Mouse (Mus musculus) midbrain, embryonic 14.5 days (tissue): Measurements from ENCODE around the gene Slc16a4. TPM values are rescaled to one million over a fixed set of nuclear protein-coding genes. Genes with fewer than 3 reads are reported as not detected.

Experiments
- polyA plus RNA-seq: library from polyadenylated mRNA; unstranded; fragments of >200 nt; fragmentation: Nextera tagmentation; extraction: Ambion mirVana; gene quantifications from 2 replicates; pipeline ENCODE4 v1.2.1, GENCODE M21; 2014

Slc16a4 gene
- polyA plus RNA-seq, 1 experiment from 2014 or later: 2.3 TPM

Other genes with a start within 250 kb of the Slc16a4 start
- 1.5 and 2.0 TPM in 2 replicates for gene Kcna2, start 190.1 kb upstream of the Slc16a4 start, polyA plus RNA-seq
- gene Kcna10, start 108.2 kb upstream of the Slc16a4 start, polyA plus RNA-seq: not detected in 2 replicates
- 0.17 TPM in 1 of 2 replicates, not detected in the other for gene Cym, start 69.5 kb upstream of the Slc16a4 start, polyA plus RNA-seq
- not detected in 2 replicates for gene A630076J17Rik, start 60.6 kb upstream of the Slc16a4 start, polyA plus RNA-seq
- 0.12 and 0.16 TPM in 2 replicates for gene Prok1, start 51.5 kb upstream of the Slc16a4 start, polyA plus RNA-seq
- gene Lamtor5, start 12.4 kb upstream of the Slc16a4 start, polyA plus RNA-seq: 190 and 210 TPM in 2 replicates
- gene Rbm15, start 42.4 kb downstream of the Slc16a4 start, polyA plus RNA-seq: 9.1 and 10.3 TPM in 2 replicates
- gene Kcnc4, start 168.3 kb downstream of the Slc16a4 start, polyA plus RNA-seq: 6.2 and 8.3 TPM in 2 replicates
- 12.3 and 20.4 TPM in 2 replicates for gene Slc6a17, start 226.8 kb downstream of the Slc16a4 start, polyA plus RNA-seq